Mouse (Mus musculus): ENCODE measurements at regions not wholly inside any gene's neighbourhood (a gene's known extent, or its start where the extent isn't known, plus 50 kb on each side); places are given as distances from the start of the nearest gene placed in this dataset.
"Not testable (repeated sequence)": the region's sequence is repeated elsewhere in the genome, so short reads cannot be mapped to it uniquely, and the experiment has no call there.

DNA sequence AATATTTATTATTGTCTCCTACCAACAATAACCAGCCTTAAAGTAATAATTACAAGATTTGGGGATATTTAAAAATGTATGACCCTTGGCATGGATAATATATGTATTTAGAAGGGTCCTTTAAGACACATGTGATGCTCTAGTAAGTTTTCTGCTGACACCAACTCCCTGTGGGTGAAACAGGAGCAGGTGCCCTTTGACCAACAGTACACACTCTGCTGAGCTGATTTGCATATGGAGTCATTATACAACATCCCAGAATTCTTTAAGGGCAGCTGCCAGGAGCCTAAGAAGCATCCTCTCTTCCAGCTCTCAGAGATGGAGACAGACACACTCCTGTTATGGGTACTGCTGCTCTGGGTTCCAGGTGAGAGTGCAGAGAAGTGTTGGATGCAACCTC lies 274.1 kb downstream of the Rpia start:
- no peak for ATAC-seq (replicated peaks; ENCODE audit: poor library complexity)

DNA sequence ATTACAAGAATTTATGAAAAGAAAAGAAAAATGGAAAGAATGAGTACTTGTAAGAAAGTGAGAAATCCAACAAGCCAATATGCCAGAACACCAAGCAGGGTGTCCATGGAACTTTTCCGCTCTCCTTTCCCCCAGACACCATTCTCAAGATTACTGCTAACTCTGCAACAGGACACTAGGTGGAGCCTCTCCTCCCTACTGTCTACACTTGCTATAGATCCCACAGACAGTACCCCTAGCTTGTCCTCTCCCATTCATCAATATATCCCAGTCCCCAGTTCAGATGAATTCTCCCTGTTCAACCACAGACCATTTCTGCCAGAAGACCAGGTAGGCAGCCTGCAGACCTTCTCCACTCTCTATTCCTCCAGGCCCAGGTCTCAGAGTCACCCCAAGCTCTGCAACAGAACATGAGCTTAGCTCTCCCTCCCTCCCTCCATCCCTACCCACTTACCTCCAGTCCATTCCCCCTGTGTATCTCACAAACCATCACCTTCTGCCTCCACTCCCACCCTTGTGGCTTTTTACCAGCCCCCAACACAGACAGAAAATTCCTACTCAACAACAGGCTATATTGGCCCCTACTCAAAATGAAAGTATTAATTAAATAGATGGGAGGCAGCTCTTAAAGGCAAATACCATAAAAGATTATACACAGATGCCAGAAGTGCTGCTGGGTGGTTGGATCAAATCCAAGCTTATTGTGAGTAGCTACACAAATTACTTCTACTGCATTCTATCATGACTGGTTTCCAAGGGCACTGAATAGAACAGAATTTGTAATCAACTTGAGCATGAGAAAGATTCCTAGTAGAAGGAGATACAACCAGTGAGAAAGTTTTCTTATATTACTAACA lies 323.2 kb downstream of the Rpia start:
- peak; percentile 39; the same call in 1 of the 2 replicates for ATAC-seq (replicated peaks; ENCODE audit: poor library complexity)

DNA sequence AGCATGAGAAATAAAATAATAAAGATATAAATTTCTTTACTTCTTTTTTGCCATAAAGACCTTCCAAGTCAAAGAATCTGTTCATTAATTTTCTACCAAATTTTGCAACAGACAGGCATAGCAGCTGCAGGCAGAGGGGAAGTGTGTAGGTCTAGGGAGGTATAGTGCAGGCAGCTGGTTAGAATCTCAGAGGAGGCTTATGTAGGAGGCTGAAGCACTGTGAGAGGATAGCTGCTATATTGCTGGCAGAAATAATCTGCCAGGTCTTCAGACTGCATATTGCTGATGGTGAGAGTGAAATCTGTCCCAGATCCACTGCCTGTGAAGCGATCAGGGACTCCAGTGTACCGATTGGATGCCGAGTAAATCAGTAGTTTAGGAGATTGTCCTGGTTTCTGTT lies 334.8 kb downstream of the Rpia start:
- no peak for ATAC-seq (replicated peaks; ENCODE audit: poor library complexity)

DNA sequence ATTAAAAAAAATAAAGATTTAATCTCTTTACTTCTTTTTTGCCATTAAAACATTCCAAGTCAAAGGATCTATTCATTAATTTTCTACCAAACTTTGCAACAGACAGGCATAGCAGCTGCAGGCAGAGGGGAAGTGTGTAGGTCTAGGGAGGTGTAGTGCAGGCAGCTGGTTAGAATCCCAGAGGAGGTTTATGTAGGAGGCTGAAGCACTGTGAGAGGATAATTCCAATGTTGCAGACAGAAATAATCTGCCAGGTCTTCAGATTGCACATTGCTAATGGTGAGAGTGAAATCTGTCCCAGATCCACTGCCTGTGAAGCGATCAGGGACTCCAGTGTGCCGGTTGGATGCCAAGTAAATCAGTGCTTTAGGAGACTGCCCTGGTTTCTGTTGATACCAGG lies 357.3 kb downstream of the Rpia start:
- not testable (repeated sequence) for ATAC-seq (replicated peaks; ENCODE audit: poor library complexity)

DNA sequence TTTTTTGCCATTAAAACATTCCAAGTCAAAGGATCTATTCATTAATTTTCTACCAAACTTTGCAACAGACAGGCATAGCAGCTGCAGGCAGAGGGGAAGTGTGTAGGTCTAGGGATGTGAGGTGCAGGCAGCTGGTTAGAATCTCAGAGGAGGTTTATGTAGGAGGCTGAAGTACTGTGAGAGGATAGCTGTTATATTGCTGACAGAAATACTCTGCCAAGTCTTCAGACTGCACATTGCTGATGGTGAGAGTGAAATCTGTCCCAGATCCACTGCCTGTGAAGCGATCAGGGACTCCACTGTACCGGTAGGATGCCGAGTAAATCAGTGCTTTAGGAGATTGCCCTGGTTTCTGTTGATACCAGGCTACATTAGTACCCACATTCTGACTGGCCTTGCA lies 385.7 kb downstream of the Rpia start:
- not testable (repeated sequence) for ATAC-seq (replicated peaks; ENCODE audit: poor library complexity)

DNA sequence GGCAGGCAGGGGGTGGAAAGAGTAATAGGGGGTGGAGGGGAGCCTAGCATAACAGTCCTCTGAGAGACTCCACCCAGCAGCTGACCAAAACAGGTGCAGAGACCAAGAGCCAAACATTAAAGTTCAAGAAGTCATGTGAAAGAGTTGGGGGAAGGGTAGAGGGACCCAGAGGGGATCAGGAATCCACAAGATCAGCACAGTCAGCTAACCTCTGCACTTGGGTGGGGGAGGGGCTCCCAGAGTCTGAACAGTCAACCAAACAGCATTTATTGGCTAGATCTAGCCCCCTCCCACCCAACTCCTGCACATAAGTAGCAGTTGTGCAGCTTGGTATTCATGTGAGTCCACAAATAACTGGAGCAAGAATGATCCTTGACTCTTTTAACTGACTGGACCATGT lies 402.2 kb downstream of the Rpia start:
- not testable (repeated sequence) for ATAC-seq (replicated peaks; ENCODE audit: poor library complexity)

DNA sequence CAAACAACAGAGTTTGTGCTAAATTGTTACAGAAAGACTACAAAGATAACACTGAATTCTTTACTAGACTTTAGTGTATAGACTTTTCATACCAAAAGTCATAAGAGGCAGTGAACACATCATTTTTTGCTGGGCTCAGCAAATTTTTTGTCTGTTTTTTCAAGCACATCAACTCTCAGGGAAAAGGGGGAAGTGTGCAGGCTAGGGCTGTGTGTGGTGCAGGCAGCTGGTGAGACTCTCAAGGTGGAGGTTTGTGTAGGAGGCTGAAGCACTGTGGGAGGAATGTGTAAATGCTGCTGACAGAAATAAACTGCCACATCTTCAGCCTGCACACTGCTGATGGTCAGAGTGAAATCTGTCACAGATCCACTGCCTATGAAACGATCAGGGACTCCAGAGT lies 405.6 kb downstream of the Rpia start:
- ATAC-seq (replicated peaks; ENCODE audit: poor library complexity), result not testable (repeated sequence)

DNA sequence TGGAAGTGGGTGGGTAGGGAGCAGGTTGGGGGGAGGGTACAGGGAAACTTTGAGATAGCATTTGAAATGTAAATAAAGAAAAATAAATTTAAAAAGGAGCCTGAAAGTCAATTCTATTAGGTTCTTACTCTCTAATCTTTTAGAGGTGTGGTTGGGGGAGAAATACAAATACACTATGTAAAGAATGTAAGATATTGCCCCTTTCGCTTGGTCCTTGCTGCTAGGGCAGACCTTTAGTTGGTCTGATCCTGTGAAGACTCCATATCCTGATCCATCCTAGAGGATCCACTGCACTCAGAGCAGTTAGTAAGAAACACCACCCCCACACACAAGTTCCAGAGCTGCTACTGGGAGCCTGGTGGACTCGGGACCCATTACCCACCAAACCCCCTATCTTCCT lies 412.7 kb downstream of the Rpia start:
- not testable (repeated sequence) for ATAC-seq (replicated peaks; ENCODE audit: poor library complexity)

DNA sequence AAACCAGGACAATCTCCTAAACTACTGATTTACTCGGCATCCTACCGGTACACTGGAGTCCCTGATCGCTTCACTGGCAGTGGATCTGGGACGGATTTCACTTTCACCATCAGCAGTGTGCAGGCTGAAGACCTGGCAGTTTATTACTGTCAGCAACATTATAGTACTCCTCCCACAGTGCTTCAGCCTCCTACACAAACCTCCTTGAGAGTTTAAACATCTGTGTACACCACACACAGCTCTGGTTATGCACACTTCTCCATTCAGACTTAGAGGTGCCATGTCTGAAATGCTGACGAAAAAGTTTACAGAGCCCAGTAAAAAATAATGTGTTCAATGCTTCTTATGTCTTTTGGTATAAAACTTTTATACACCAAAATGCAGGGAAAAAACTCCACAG lies 420.2 kb downstream of the Rpia start:
- not testable (repeated sequence) for ATAC-seq (replicated peaks; ENCODE audit: poor library complexity)

DNA sequence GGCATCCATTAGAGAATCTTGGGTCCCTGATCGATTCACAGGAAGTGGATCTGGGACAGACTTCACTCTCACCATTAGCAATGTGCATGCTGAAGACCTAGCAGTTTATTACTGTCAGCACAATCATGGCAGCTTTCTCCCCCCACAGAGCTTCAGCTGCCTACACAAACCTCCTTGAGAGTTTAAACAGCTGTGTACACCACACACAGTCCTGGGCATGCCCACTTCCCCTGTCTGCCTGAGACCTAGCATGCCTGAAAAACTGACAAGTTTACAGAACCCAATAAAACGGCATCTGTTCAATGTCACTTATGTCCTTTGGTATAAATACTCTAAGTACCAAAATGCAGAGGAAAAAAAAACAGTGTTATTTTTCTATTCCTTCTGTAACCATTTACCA lies 435.7 kb downstream of the Rpia start:
- ATAC-seq (replicated peaks; ENCODE audit: poor library complexity), result no peak

DNA sequence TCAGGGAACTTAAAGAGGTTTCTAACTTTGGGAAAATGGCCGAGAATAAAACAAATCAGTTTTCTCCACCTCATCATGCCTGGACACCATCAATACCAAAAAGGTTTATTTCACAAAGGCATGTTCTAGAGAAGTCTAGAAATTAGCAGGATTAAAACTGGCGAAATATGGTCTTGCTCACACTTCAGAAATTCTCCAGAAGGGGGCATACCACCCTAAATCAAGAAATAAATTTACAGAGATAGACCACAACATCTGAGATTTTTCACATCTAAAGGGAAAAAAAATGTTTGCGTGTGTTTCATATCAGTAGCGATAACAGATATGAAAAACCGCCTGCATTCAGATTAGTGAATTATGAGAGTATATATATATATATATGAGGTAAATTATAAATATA lies 449.9 kb downstream of the Rpia start:
- ATAC-seq (replicated peaks; ENCODE audit: poor library complexity), result no peak

DNA sequence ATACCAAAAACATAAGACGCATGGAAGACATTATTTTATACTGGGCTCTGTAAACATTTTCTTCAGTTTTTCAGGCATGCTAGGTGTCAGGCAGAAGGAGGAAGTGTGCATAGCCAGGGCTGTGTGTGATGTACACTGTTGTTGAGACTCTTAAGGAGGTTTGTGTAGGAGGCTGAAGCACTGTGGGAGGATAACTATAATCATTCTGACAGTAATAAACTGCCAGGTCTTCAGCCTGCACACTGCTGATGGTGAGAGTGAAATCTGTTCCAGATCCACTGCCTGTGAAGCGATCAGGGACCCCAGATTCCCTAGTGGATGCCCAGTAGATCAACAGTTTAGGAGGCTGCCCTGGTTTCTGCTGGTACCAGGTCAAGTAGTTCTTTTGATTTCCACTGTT lies 451.3 kb downstream of the Rpia start:
- not testable (repeated sequence) for ATAC-seq (replicated peaks; ENCODE audit: poor library complexity)

DNA sequence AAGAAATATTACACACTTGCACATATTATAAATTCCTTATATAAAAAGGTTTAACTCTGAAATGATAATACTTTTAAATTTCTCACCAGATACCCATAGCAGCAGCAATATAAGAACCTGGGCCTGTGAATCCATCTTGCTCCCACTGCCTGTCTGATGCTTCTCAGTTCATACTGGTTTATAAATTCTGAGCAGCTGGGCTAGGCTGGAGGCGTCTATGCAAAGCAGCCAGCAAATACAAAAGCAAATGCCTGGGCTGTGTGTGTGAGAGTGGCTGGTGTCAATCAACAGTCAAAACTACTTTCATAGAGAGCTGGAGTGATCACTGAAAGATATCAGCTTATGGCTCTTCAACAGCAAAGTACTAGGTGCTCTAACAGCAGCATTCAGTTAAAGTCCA lies 476.7 kb downstream of the Rpia start:
- no peak for ATAC-seq (replicated peaks; ENCODE audit: poor library complexity)

DNA sequence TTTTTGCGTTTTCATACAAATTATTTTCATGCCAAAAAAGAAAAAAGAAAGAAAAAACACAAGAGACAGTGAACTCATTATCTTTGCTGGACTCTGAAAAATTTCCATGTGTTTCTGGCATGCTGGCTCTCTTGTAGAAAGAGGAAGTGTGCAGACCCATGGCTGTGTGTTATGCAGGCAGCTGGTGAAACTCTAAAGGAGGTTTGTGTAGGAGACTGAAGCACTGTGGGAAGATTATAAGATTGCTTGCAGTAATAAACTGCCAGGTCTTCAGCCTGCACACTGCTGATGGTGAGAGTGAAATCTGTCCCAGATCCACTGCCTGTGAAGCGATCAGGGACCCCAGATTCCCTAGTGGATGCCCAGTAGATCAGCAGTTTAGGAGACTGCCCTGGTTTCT lies 477.4 kb downstream of the Rpia start:
- ATAC-seq (replicated peaks; ENCODE audit: poor library complexity), result peak; percentile 83

DNA sequence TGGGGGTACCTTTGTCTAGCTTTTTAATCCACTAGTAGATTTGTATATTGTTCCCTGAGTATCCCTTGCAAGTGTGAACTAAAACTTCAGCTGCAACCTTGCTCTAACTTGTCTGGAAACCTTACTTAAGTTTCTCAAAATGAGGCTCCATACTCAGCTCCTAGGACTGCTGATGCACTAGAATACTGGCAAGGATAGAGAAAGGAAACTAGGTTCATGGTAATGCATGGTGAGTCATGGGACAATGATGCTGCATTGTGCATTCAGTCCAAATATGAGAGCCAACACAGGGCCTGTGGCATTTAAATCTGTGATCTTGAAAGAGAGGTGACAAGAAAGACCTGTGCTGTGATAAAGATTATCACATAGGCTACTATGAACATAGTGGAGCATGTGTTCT lies 490.9 kb downstream of the Rpia start:
- ATAC-seq (replicated peaks; ENCODE audit: poor library complexity), result not testable (repeated sequence)

DNA sequence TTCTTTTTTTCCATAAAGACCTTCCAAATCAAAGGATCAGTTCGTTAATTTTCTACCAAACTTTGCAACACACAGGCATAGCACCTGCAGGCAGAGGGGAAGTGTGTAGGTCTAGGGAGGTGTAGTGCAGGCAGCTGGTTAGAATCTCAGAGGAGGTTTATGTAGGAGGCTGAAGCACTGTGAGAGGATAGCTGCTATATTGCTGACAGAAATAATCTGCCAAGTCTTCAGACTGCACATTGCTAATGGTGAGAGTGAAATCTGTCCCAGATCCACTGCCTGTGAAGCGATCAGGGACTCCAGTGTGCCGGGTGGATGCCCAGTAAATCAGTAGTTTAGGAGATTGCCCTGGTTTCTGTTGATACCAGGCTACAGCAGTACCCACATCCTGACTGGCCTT lies 531.8 kb downstream of the Rpia start:
- not testable (repeated sequence) for ATAC-seq (replicated peaks; ENCODE audit: poor library complexity)

DNA sequence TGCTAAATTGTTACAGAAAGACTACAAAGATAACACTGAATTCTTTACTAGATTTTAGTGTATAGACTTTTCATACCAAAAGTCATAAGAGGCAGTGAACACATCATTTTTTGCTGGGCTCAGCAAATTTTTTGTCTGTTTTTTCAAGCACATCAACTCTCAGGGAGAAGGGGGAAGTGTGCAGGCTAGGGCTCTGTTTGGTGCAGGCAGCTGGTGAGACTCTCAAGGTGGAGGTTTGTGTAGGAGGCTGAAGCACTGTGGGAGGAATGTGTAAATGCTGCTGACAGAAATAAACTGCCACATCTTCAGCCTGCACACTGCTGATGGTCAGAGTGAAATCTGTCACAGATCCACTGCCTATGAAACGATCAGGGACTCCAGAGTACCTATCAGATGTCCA lies 551.9 kb downstream of the Rpia start:
- not testable (repeated sequence) for ATAC-seq (replicated peaks; ENCODE audit: poor library complexity)

DNA sequence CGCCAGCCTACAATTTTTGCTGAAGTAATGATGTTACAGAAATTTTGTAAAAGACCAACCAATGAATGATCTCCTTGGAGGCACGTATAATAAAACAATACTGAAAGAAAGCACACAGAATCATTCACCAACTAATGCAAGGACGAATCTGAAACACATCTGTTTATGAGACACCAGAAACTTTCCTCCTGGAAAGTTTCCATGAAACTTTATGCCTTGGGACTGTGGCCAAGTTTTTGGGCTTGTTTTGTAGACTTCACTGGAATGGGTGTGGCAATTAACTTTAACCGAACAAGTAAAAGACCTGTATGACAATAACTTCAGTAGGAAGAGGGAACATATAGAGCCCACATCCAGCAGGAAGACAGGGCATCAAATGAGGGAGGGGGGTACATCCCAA lies 564.9 kb downstream of the Rpia start:
- no peak for ATAC-seq (replicated peaks; ENCODE audit: poor library complexity)

DNA sequence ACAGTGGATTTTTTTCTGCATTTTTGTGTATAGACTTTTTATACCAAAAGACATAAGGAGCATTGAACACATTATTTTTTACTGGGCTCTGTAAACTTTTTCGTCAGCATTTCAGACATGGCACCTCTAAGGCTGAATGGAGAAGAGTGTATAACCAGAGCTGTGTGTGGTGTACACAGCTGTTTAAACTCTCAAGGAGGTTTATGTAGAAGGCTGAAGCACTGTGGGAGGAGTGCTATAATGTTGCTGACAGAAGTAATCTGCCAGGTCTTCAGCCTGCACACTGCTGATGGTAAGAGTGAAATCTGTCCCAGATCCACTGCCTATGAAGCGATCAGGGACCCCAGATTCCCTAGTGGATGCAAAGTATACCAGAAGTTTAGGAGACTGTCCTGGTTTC lies 575.4 kb downstream of the Rpia start:
- not testable (repeated sequence) for ATAC-seq (replicated peaks; ENCODE audit: poor library complexity)

DNA sequence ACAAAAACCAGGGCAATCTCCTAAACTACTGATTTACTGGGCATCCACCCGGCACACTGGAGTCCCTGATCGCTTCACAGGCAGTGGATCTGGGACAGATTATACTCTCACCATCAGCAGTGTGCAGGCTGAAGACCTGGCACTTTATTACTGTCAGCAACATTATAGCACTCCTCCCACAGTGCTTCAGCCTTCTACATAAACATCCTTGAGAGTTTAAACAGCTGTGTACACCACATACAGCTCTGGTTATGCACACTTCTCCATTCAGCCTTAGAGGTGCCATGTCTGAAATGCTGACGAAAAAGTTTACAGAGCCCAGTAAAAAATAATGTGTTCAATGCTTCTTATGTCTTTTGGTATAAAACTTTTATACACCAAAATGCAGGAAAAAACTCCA lies 576.3 kb downstream of the Rpia start:
- ATAC-seq (replicated peaks; ENCODE audit: poor library complexity), result not testable (repeated sequence)
